Mouse (Mus musculus): ENCODE data around the gene Tapbp.
"Not testable (repeated sequence)": the region's sequence is repeated elsewhere in the genome, so short reads cannot be mapped to it uniquely, and the experiment has no call there.

GRCm38 (mm10) chr17:33884320-33884719, 31.4 kb upstream of the Tapbp start:
- not testable (repeated sequence) for TF ChIP-seq CTCF (conservative IDR thresholded peaks at IDR 0.05; ENCODE audit: low read length); POU5F1 (IDR thresholded peaks at IDR 0.05; ENCODE audit: borderline replicate concordance, low read length)

Measured in E14TG2a.4 (cell line).